Mouse (Mus musculus): Measurements from ENCODE around the gene Cmtm8. TPM values are rescaled to one million over a fixed set of nuclear protein-coding genes. Genes with fewer than 3 reads are reported as not detected.

Gene Cmtm8
- 74.0 and 118 TPM in 2 replicates for polyA plus RNA-seq (2012; rRNA removed)

DNA sequence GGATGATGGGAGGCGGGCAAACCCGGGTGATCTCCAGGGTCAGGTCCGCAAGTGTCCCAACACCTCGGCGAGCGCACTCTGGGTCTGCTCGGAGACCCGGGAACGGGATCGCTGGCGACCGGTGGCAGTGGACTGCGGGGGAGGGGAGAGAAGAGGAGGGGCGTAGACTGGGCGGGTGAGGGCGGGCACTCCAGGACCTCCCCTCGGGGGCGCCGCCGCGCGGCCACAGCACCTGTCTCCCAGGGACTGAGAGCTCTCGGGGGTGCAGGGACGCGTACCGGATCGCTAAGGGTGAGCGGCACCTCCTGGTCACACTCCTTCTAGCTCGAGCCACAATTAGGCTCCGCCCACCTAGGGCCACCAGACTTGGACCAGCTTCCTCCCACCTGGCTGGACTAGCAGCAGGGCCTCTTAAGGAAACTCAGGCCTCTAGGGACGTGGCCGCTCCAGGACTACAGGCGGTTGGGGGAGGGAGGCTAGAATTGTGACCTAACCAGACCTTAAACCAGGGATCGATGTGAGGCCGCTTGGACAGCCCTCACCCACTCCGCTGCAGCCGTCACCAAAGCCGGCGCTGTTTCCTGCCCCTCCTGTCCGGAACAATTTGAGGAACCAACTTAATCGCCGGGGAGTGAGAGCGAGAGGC, at the start of gene Cmtm8:
Cmtm8 (minus strand) TSS at position 140 of the 646 bp plus-strand sequence.

DNA sequence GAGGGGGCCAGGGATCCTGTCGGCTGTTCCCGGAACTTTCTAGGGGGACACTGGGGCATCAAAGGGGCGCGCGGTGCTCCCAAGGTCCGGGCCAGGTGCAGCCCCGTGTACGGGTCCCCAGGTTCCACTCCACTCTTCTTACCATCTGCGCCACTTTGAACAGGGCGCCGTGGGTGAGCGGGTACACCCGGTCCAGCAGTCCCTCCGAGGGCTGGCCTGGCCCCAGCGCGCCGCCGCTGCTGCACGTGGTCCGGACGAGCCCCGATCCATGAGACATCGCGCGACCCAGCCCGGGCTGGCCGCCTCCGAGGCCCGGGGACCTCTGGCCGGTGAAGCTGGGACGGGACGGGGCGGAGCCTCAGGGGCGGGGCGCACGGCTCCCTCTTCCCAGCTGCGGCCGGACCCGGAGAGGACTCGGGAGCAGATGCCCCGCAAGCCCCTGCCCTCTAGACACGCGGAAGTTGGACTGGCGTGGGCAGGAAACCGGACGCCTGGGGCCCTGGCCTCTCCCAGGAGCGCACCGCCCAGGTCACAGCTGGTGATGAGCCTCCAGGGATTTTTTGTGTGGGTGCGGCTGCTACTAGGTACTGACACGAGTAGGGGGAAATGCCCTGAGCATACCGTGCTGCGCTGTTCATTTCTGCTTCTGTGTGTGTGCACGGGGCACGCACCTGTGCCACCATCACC, 62.3 kb downstream of the Cmtm8 start, which contains the start of gene Cmtm7:
Cmtm7 (minus strand) TSS at position 331 of the 687 bp plus-strand sequence.

Other genes starting within 250 kb of the Cmtm8 start
- 6.0 and 8.6 TPM in 2 replicates for gene Cnot10, start 204.0 kb downstream of the Cmtm8 start, polyA plus RNA-seq (2012; rRNA removed)
- 3.9 and 7.0 TPM in 2 replicates for gene Dync1li1, start 155.4 kb downstream of the Cmtm8 start, polyA plus RNA-seq (2012; rRNA removed)
- 17.7 and 18.3 TPM in 2 replicates for gene Cmtm6, start 113.0 kb downstream of the Cmtm8 start, polyA plus RNA-seq (2012; rRNA removed)
- 195 and 273 TPM in 2 replicates for gene Cmtm7, start 62.3 kb downstream of the Cmtm8 start, polyA plus RNA-seq (2012; rRNA removed)
- gene Gpd1l, start 89.8 kb upstream of the Cmtm8 start, polyA plus RNA-seq (2012; rRNA removed), result 17.1 and 22.4 TPM in 2 replicates
- 5.9 and 6.9 TPM in 2 replicates for gene Osbpl10, start 134.4 kb upstream of the Cmtm8 start, polyA plus RNA-seq (2012; rRNA removed)
- 1.9 and 2.9 TPM in 2 replicates for gene Rps27rt, start 138.6 kb upstream of the Cmtm8 start, polyA plus RNA-seq (2012; rRNA removed)

Measured in stomach, adult 2 months (tissue).